Mouse (Mus musculus) neural tube, embryonic 10.5 days (tissue): ENCODE data around the gene Zfp740.

Experiments used
- DNase-seq: peaks from one replicate; pipeline ENCODE4 v3.0.0-alpha.2; 2017; ENCODE audit warnings: low spot score; ENCODE audit errors: extremely low spot score

Zfp740 gene

GRCm38 (mm10) chr15:102192271-102192812, 10.7 kb upstream of the Zfp740 start:
- DNase-seq: no peak

- DNase-seq: no peak
These were observed 10.1 kb upstream of the Zfp740 start for GRCm38 (mm10) chr15:102192820-102193386.

GRCm38 (mm10) chr15:102193652-102194051, 9.4 kb upstream of the Zfp740 start:
- no peak for DNase-seq

DNA sequence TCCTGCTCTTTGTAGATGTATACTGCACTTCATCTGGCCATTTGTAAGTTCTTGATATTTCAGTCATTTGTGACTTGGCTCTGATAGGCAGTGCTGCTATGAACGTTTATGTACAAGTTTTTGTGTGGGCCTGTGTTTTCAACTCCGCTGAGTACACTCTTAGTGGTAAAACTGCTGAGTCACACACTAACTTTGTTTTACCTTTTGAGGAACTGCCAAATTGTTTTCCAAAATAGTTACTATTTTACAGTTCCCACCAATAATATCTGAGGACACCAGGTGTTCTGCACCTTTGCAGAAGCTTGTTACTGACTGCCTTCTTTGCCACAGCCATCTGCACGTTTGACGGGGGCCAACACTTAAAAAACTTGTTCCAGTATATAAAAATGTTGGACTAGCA, 8.6 kb upstream of the Zfp740 start:
- DNase-seq: no peak

GRCm38 (mm10) chr15:102195373-102195772, 7.7 kb upstream of the Zfp740 start:
- DNase-seq: no peak

DNA sequence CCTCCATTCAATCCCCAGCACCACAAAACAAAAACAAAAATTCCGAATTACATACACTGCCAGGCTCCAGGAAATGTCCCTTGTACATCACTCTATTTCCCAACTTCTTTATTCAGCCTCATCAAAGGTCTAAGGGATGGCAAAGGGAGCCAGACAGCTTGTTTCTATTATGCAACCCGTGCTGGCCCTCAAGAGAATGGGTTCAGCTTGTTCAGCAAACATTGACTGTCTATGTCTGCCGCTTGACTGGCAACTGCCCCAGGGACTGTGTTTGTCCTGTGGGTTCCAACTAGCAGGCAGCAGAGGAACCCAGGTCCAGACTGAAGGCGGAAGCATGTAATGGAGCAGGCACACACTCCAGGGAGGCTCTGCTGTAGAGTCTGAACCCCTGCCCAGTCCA, 4.2 kb upstream of the Zfp740 start:
- no peak for DNase-seq

DNA sequence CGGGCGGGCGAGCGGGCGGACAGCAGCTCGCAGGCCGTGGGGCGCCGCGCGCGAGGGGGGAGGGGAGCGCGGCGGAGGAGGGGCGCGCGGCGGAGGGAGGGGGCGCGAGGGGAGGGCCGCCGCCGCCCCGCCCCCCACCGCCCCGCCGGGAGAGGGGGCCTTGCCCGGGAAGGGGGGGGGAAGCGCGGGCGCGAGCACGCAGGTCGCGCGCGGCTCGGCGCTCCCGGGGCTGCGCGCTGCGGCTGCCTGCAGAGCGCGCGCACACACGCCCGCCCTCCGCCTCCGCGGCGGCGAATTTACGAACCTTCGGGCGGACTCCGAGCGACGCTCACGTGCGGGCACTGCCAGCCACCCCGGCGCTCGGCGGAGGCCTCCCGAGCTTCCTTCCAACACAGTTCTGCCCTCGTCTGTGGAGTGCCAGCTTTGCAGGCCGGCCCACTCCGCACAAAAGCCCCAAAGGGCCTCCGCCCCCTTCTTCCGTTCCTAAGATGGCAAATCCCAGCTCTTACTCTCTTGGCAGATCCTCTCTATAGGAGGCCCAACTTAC, 859 bp downstream of the Zfp740 start:
- peak; percentile 73 for DNase-seq

DNA sequence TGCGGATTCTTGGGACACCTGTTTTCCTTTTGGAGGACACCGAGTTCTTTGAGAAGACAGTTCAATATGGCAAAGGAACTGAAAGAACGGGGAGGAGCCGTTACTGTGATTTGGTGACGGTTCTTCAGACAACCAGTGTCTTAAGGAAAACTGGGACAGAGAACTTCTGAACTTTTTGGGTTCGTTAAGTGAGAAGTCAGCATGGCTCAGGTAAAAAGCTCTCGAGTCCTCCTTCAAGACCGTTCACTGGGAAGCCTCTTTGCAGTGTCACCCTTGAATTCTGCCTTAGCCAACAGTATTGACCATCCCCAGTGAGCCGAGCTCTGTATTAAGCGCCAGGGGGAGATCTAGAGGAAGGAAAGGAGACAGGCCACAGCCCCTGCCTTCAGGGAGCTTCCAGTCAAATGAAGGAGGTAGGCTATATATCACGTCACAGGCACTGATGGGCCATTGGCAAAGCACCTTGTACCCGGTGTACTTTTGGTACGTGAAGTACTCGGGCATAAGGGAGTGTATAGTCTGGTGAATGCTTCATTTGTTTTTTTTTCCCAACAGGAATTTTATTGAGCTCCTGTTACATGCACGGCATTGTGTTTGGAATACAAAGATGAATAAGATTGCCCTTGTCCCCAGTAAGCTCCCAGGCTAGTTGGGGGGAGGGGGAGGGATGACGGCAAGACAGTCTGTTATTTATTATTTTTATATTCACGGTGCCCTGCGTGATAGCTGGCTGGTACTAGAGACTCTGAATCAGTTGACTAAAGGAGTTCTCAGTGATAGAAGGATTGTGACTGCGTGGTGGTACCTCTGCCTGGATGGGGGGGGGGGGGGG, 1.8 kb downstream of the Zfp740 start, which contains the start of gene Csad:
Csad (minus strand) TSS at position 51 of the 832 bp plus-strand sequence.
- no peak for DNase-seq

- DNase-seq: no peak
These were observed 2.7 kb downstream of the Zfp740 start for GRCm38 (mm10) chr15:102205779-102206178.

GRCm38 (mm10) chr15:102207351-102207750, 4.3 kb downstream of the Zfp740 start:
- DNase-seq: no peak

DNA sequence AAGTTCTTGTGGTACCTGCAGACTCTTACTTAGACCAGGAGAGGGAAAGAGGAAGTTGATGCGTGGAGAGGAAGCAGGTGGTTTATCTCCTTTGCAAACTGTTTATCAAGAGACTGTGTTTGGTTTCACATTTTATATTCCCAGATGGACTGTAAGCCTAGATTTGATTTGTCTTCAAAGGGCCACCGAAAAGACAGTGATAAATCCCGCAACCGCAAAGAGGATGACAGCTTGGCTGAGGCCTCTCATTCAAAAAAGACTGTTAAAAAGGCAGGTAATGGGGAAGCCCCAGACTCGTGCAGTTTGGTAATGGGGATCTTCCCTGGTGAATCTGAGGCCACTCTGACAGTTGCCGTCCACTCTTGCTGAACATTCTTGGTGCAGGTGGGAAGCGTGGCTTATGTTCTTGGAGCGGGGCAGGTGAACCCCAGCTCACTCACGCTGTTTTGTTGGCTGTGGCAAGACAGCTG, 5.1 kb downstream of the Zfp740 start:
- DNase-seq: no peak

DNA sequence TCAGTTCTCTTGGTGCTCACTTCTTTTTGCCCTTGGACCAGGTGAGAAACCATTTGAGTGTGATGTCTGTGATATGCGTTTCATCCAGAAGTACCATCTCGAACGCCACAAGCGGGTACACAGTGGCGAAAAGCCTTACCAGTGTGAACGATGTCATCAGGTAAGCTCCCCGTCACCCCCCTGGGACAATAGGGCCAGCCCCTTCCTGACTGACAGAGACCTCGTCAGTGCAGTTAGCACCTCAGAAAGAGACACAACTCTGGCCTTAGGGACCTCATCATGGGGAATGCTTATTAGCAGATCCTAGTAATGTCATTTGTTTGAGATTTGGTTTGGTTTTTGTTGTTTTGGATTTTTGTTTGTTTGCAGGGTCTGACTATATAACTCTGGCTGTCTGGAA, 6.1 kb downstream of the Zfp740 start:
- DNase-seq: no peak

DNA sequence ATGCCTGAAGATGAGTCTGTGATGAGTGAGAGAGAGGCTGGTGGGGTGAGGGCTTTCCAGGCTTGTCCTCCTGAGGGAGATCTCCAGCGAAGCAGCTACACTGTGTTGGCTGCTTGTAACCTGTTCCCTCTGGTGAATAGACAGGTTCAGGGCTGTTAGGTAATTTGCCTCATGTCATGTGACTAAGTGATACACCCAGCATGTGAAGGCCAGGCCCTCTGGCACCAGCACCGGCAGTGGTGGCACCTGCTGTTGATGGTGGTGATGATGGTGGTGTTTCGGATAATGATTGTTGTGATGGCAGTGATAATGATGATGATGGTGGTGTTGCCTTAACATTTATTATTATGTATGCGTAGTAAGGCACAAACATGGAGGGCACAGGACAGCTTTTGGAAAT, 7.8 kb downstream of the Zfp740 start:
- DNase-seq: no peak

- DNase-seq: no peak
These were observed 8.8 kb downstream of the Zfp740 start for GRCm38 (mm10) chr15:102211895-102212294.

DNA sequence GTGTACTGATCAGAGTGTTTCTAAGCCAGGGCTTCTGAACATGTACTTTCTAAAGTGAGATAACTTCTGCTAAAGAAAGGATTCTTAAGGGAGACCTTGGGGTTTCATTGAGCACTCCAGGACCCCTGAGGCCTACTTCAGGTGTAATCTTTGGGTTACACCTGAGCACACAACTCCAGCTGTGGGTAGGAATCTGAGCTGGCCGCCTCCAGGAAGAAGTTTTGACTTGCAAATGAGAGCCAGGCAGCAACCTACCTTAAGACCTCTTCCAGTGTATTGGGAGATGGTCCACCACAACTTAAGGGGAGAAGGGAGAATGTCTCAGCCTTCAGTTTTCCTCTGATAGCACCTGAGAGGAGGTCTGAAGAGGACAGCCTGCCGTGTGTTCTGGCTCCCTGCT, 11.1 kb downstream of the Zfp740 start:
- DNase-seq: no peak

DNA sequence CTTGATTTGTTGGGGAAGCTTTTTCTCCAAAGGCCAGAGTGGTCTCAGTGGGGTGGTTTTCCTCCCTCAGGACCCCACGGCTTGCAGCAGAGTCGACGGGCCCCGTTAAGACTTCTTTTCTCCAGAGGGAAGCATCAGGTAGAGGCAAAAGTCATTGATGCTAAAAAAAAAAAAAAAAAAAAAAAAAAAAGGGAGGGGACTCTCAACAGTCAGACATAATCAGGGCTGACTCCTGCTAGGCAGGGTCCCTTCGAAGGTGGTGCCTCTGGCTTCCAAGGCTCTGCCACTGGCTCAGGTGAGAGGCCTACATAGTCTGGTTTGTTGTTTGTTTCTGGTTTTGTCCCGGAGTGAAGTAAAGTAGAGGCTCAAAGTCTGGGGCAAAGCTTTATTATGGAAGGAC, 12.6 kb downstream of the Zfp740 start:
- DNase-seq: no peak

DNA sequence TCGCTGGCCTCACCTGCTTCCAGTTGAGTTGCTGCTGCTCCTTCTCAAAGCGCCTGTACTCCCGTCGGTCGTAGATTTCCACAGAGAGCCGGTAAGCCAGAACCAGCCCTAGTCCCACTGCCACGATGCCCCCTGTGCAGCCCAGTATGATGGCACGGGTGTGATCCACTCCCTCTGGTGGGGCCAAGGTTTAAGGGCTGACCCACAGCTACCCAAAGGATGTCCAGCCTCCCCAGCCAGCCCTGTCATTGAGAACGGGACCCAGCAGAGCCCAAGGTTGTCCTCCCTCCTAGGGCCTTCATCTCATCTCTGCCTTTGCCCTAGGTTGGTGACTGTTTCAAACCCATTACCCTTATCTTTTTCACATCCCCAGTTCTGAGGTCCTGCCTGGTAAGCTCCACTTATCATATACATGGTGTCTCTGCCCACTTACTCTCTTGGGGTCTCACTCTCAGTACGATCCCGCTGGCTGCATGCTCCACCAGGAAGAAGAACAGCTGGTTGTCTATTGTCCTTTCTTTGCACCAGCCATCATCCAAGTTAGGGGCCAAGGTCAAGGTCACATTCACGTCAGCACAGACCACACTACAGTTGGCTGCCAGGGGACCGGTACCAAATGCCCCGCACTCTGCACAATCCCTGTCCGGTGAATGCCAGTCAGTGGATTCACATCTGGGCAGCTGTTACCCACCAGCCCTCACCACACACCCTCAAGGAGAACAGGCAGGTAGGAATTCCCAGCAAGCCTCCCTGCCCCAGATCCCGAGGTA, 13.6 kb downstream of the Zfp740 start:
- no peak for DNase-seq

- DNase-seq: peak; percentile 11
These were observed 14.3 kb downstream of the Zfp740 start for GRCm38 (mm10) chr15:102217325-102217724.

DNA sequence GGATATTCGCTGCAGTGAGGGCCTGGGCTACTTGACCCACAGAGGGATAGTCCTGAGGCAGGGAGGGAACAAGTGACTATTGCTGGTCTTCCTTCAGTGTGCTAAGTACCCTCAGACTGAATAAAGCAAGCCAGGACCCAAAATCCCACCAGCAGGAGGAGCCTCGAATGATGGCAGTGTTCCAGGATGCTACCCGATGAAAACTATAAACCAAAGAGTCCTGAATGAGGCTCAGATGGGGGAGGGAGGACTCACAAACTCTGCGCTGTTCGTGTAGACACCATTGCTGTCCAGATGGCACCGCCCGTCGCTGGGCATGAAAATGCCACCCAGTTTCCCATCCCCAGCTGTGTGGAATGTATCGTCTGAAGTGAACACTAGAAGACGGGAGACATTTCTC, 19.3 kb downstream of the Zfp740 start:
- no peak for DNase-seq

- peak; percentile 85 for DNase-seq
These were observed 21.3 kb downstream of the Zfp740 start for GRCm38 (mm10) chr15:102224186-102224991.
